Mouse (Mus musculus): ENCODE measurements around the gene Zbtb1.
"Not testable (repeated sequence)": the region's sequence is repeated elsewhere in the genome, so short reads cannot be mapped to it uniquely, and the experiment has no call there.

Zbtb1 gene

GRCm38 (mm10) chr12:76405183-76405970 is 35.3 kb downstream of the Zbtb1 start:
- peak; percentile 65 to 71 for DNase-seq

DNA sequence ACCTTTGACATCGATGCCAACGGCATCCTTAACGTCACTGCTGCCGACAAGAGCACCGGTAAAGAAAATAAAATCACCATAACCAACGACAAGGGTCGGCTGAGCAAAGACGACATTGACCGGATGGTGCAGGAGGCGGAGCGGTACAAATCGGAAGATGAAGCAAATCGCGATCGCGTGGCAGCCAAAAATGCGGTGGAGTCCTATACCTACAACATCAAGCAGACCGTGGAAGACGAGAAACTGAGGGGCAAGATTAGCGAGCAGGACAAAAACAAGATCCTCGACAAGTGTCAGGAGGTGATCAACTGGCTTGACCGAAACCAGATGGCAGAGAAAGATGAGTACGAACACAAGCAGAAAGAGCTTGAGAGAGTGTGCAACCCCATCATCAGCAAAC is 35.9 kb downstream of the Zbtb1 start:
- DNase-seq, result peak; percentile 26 to 47

- no peak for DNase-seq
These were observed 37.1 kb downstream of the Zbtb1 start for GRCm38 (mm10) chr12:76407184-76407583.

DNA sequence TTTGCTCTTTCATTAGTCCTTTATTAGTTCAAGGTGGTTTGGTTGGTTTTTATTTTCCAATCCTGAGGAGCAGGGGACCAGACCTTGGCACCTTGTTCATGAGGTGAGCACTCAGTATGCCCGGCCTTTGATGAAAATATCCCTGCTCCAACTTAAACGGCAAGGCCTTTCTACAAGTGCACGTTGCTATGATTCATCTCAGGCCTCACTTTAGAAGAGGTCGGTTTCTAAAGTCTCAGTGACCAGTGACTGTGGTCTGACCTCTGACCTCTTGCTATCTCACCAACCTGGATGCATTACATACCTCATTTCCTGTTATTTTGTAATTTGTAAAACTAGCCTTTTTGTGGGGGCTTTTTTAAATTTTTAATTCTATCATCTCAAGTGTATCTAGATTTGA is 39.1 kb downstream of the Zbtb1 start:
- no peak for DNase-seq

DNA sequence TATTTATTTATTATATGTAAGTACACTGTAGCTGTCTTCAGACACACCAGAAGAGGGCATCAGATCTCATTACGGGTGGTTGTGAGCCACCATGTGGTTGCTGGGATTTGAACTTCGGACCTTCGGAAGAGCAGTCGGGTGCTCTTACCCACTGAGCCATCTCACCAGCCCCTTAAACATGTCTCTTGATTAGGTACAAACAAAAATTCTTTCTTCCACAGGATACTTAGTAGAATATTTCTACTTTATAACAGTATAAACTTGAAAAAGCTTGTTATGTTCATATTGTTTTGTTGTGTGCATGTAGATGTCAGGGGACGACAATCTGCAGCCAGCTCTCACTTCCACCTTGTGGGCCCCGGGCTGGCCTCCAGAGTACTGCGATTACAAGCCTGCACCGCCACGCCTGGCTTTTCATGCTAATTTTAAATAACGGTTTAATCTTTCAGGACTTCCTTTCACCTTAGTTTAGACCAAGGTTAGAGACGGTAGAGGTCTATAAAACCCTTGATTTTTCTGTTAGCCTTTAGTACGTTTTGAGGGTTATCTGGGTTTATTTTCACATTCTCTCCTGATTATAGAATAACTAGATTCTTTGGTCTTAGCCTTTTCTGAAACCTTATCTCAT is 45.4 kb downstream of the Zbtb1 start:
- DNase-seq, result no peak

- peak in 1 of 2 experiments; percentile 22 for DNase-seq
These were observed 47.4 kb downstream of the Zbtb1 start, which contains the start of gene Ppp1r36 for GRCm38 (mm10) chr12:76417433-76417854. TSS of gene Ppp1r36 (plus strand) at chr12:76417538.

- no peak for DNase-seq
These were observed 48.3 kb downstream of the Zbtb1 start for GRCm38 (mm10) chr12:76418346-76418745.

- no peak for DNase-seq
These were observed 55.2 kb downstream of the Zbtb1 start for GRCm38 (mm10) chr12:76425256-76425655.

DNA sequence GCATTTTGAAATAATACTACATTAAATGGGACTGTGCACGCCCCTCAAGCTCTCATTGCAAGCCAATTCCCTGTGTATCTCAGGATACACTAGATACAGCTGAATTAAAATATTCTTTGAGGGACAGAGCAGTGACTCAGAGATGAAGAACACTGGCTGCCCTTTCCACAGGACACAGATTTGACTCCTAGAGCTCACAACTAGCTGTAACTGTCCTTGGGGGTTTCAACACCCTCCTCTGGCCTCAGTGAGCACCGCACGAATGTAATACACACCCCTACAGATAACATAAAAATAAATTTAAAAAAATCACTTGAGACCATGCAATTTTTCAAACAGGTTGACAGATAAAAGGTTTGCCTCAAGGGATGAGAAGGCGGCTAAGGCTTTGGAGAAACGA is 57.5 kb downstream of the Zbtb1 start:
- no peak for DNase-seq

DNA sequence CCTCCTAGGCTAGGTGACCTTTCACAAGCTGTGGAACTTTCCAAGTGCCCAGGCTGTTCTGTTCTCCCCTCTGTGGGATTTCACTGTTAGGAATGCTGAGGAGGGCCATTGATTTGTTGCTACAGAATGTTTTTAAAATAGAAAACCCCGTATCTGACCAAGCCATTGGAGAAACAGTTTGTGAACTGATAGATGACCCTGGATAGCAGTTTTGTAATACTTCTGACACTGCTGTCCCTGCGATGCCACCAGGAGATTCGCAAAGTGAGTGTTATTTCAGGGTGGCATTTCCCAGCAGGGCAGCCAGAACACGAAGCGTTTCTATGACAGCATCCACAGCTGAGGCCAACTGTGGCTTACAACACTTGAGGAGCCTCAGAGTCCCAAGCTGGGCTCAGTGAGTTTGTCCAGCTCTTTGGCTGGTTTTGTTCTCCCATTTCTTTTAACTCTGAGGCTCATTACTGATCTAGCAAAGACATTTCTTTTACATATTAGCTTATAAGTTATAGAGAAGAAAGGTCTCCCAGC is 60.9 kb downstream of the Zbtb1 start:
- DNase-seq, result peak in 1 of 2 experiments; percentile 14

GRCm38 (mm10) chr12:76431431-76431830 is 61.4 kb downstream of the Zbtb1 start:
- no peak for DNase-seq

DNA sequence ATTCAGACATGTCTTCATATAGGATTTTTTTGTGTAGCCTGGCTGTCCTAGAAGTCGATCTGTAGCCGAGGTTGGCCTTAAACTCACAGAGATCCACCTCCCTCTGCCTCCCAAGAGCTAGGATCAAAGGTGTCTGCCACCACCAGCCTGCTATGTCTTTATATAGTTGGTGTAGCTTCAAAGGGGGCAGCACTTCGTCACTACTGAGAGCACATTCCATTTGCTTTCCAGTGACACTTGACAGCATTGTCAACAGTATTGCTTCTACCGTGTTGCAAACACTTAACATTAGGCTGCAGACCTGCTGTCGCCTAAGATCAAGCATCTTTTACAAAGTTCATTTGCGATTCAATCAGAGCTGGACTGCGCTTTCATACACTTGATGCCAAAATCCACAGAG is 64.0 kb downstream of the Zbtb1 start:
- no peak for DNase-seq

GRCm38 (mm10) chr12:76435084-76435483 is 65.0 kb downstream of the Zbtb1 start:
- peak in 1 of 2 experiments; percentile 6 for DNase-seq

DNA sequence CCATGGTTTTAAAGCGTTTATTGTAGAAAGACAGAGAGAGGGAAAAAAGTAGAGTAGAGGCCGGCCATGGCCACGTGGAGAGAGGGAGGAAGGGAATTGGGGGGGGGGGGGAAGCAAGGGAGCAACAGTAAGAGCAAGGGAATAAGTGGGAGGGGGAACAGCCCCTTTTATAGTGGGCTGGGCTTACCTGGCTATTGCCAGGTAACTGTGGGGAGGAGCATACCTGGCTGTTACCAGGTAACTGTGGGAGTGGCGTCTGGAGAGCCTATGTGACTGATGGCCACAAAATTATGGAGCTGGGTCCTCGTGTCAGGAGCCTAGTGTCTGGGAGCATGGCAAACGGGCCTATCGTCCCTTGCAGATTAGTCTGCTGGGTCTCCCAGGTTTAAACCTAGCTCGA is 65.5 kb downstream of the Zbtb1 start:
- DNase-seq, result no peak

GRCm38 (mm10) chr12:76443488-76443887 is 73.4 kb downstream of the Zbtb1 start:
- not testable (repeated sequence) for DNase-seq

- DNase-seq, result no peak
These were observed 74.3 kb downstream of the Zbtb1 start for GRCm38 (mm10) chr12:76444359-76444772.

- no peak for DNase-seq
These were observed 74.8 kb downstream of the Zbtb1 start for GRCm38 (mm10) chr12:76444862-76445261.

GRCm38 (mm10) chr12:76446201-76446600 is 76.1 kb downstream of the Zbtb1 start:
- no peak for DNase-seq
